Mouse (Mus musculus): ENCODE data around the gene Gm29427. TPM values are rescaled to one million over a fixed set of nuclear protein-coding genes. Genes with fewer than 3 reads are reported as not detected.

The Gm29427 gene
- not detected for polyA plus RNA-seq (2017; shearing (Covaris generic))

GRCm38 (mm10) chr1:130715561-130716217 lies at the start of gene Gm29427:
TSS of gene Gm29427 (minus strand) at chr1:130715799.

GRCm38 (mm10) chr1:130731741-130732337 lies 16.2 kb upstream of the Gm29427 start, which contains the start of gene AA986860:
TSS of gene AA986860 (plus strand) at chr1:130731976.

GRCm38 (mm10) chr1:130729153-130729552 lies 13.6 kb upstream of the Gm29427 start, which contains the start of gene Pfkfb2:
TSS of gene Pfkfb2 (minus strand) at chr1:130729253.

GRCm38 (mm10) chr1:130717291-130717871 lies 1.8 kb upstream of the Gm29427 start, which contains the start of gene Yod1:
TSS of gene Yod1 (plus strand) at chr1:130717327.

GRCm38 (mm10) chr1:130661454-130661853 lies 54.1 kb downstream of the Gm29427 start, which contains the start of gene C4bp:
TSS of gene C4bp (minus strand) at chr1:130661632.

GRCm38 (mm10) chr1:130629521-130629920 lies 86.1 kb downstream of the Gm29427 start, which contains the start of gene Zp3r:
TSS of gene Zp3r (minus strand) at chr1:130629621.

Other genes starting within 250 kb of the Gm29427 start
- gene Zp3r, start 86.2 kb downstream of the Gm29427 start, polyA plus RNA-seq (2017; shearing (Covaris generic)), result not detected
- not detected for gene C4bp, start 54.2 kb downstream of the Gm29427 start, polyA plus RNA-seq (2017; shearing (Covaris generic))
- 6.7 TPM for gene Yod1, start 1.5 kb upstream of the Gm29427 start, polyA plus RNA-seq (2017; shearing (Covaris generic))
- 4.9 TPM for gene Pfkfb2, start 13.5 kb upstream of the Gm29427 start, polyA plus RNA-seq (2017; shearing (Covaris generic))
- 0.31 TPM for gene AA986860, start 16.2 kb upstream of the Gm29427 start, polyA plus RNA-seq (2017; shearing (Covaris generic))
- gene Fcamr, start 85.1 kb upstream of the Gm29427 start, polyA plus RNA-seq (2017; shearing (Covaris generic)), result 0.41 TPM
- gene Pigr, start 110.9 kb upstream of the Gm29427 start, polyA plus RNA-seq (2017; shearing (Covaris generic)), result 0.18 TPM
- gene Fcmr, start 149.9 kb upstream of the Gm29427 start, polyA plus RNA-seq (2017; shearing (Covaris generic)), result 9.1 TPM
- not detected for gene Il24, start 171.7 kb upstream of the Gm29427 start, polyA plus RNA-seq (2017; shearing (Covaris generic))
- gene Il20, start 195.7 kb upstream of the Gm29427 start, polyA plus RNA-seq (2017; shearing (Covaris generic)), result not detected
- gene Il19, start 224.3 kb upstream of the Gm29427 start, polyA plus RNA-seq (2017; shearing (Covaris generic)), result not detected